Mouse (Mus musculus) G1E (cell line): ENCODE data around the gene Cort. TPM values are rescaled to one million over a fixed set of nuclear protein-coding genes. Genes with fewer than 3 reads are reported as not detected.

Experiments used
- ATAC-seq: 2 replicates; pipeline ENCODE4 v1.8.0; 2016; ENCODE audit warnings: mild to moderate bottlenecking; ENCODE audit not compliant: insufficient number of reproducible peaks, poor library complexity, low FRiP score, severe bottlenecking; ENCODE audit errors: extremely low read depth
- DNase-seq: peaks from one replicate; pipeline ENCODE4 v3.0.0; 2012; ENCODE audit warnings: low spot score
- H3K27me3 ChIP-seq: 2 replicates; pipeline ENCODE4 v1.6.1; 2012; ENCODE audit warnings: mild to moderate bottlenecking, low read length, inconsistent platforms; ENCODE audit not compliant: insufficient read depth
- H3K36me3 ChIP-seq: replicated peaks from 2 replicates; pipeline ENCODE3; 2012; ENCODE audit warnings: mild to moderate bottlenecking, inconsistent platforms
- H3K4me1 ChIP-seq: 2 replicates; pipeline ENCODE4 v1.6.1; 2012; ENCODE audit warnings: low read depth, low read length, inconsistent platforms, mixed read lengths; ENCODE audit not compliant: insufficient read depth
- H3K4me3 ChIP-seq: 2 replicates; pipeline ENCODE4 v1.5.1; 2012; ENCODE audit warnings: low read depth, mild to moderate bottlenecking, inconsistent platforms, low read length, moderate library complexity, mixed read lengths
- H3K9me3 ChIP-seq: replicated peaks from 2 replicates; pipeline ENCODE4 v1.6.1; 2012; ENCODE audit warnings: inconsistent platforms
- CTCF ChIP-seq: IDR thresholded peaks from 2 replicates; pipeline ENCODE4 v1.5.1; 2012; ENCODE audit warnings: low read depth, low read length, inconsistent platforms, mixed read lengths
- GATA1 ChIP-seq: IDR thresholded peaks from 2 replicates; pipeline ENCODE4 v1.6.1; 2012; ENCODE audit warnings: borderline replicate concordance, low read length, inconsistent platforms, mixed read lengths
- GATA2 ChIP-seq: IDR thresholded peaks from 2 replicates; pipeline ENCODE4 v1.6.1; 2012; ENCODE audit warnings: low read depth, low read length, inconsistent platforms, borderline replicate concordance
- POLR2AphosphoS5 ChIP-seq: IDR thresholded peaks from 2 replicates; pipeline ENCODE4 v1.6.1; 2012; ENCODE audit warnings: low read depth, low read length, inconsistent platforms; ENCODE audit not compliant: insufficient replicate concordance
- TAL1 ChIP-seq: conservative IDR thresholded peaks from 2 replicates; pipeline ENCODE4 v1.6.1; 2012; ENCODE audit warnings: low read depth, low read length, inconsistent platforms, mixed read lengths
- polyA plus RNA-seq: library from polyadenylated mRNA; stranded (reverse); fragments of >175 nt; gene quantifications from 2 replicates; pipeline ENCODE4 v1.2.3, GENCODE M21; 2012
- total RNA-seq, 2 experiments: library from RNA; stranded (forward) in 1 of 2; stranded (reverse) in 1 of 2; fragments of 200-1000 nt in 1 of 2; fragments of >200 nt in 1 of 2; fragmentation: Nextera tagmentation in 1 of 2; gene quantifications; 2 replicates each; pipeline ENCODE4 v1.2.3; 2014 to 2017

Cort gene
- total and polyA plus RNA-seq, 3 experiments, result 0.44 to 8.2 (median 1.8) TPM

DNA sequence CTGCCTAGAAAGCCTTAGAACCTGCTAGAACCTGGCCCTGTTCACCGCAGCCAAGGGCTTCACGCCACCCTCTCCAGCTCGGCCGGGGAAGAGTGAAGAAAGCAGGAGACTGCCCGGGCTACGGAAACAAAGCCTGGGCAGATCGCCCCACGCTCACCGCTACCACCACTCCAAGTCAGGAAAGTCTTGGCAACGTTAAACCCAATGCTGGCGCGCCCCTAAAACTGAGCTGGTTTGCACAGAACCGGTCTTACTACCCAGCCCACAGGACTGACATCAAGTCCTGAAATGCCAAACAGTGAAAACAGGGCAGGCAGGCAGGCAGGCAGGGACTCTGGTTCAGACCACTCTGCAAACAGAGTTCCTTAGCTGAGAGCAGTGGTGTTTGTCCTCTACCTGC lies 51.5 kb downstream of the Cort start:
- no peaks in the 10 kb centered on the region for H3K9me3 ChIP-seq
- no peak for ATAC-seq
- H3K4me1 ChIP-seq, result peaks cover 7% of the 10 kb centered on the region; the same call in 1 of the 2 replicates
- H3K4me3 ChIP-seq, result no peak overlapping the region
- H3K36me3 ChIP-seq, result peaks cover 79% of the 10 kb centered on the region
- TF ChIP-seq POLR2AphosphoS5, result no peak
- TF ChIP-seq TAL1, result no peak
- TF ChIP-seq CTCF, result no peak
- no peak for TF ChIP-seq GATA1
- TF ChIP-seq GATA2, result no peak
- H3K27me3 ChIP-seq, result no peaks in the 10 kb centered on the region
- DNase-seq, result no peak

Other genes starting within 250 kb of the Cort start
- 21.1 and 24.9 TPM in 2 replicates for gene Pex14, start 26.9 kb downstream of the Cort start, total RNA-seq (2014; fragmentation: Nextera tagmentation)
- gene Pex14, start 26.9 kb downstream of the Cort start, total RNA-seq (2017), result 13.3 and 17.5 TPM in 2 replicates
- 43.4 and 47.5 TPM in 2 replicates for gene Pex14, start 26.9 kb downstream of the Cort start, polyA plus RNA-seq
- 9.2 and 12.7 TPM in 2 replicates for gene Dffa, start 22.6 kb downstream of the Cort start, total RNA-seq (2014; fragmentation: Nextera tagmentation)
- gene Dffa, start 22.6 kb downstream of the Cort start, total RNA-seq (2017), result 22.5 and 23.1 TPM in 2 replicates
- 9.1 and 12.6 TPM in 2 replicates for gene Dffa, start 22.6 kb downstream of the Cort start, polyA plus RNA-seq
- 7.6 and 7.7 TPM in 2 replicates for gene Cenps, start 10.9 kb upstream of the Cort start, total RNA-seq (2014; fragmentation: Nextera tagmentation)
- gene Cenps, start 10.9 kb upstream of the Cort start, total RNA-seq (2017), result 5.7 and 6.6 TPM in 2 replicates
- 22.3 and 24.6 TPM in 2 replicates for gene Cenps, start 10.9 kb upstream of the Cort start, polyA plus RNA-seq
- gene Pgd, start 40.0 kb upstream of the Cort start, total RNA-seq (2014; fragmentation: Nextera tagmentation), result 50.1 and 53.1 TPM in 2 replicates
- 58.2 and 68.0 TPM in 2 replicates for gene Pgd, start 40.0 kb upstream of the Cort start, total RNA-seq (2017)
- gene Pgd, start 40.0 kb upstream of the Cort start, polyA plus RNA-seq, result 143 and 171 TPM in 2 replicates
- 34.6 and 43.0 TPM in 2 replicates for gene Kif1b, start 180.9 kb upstream of the Cort start, total RNA-seq (2014; fragmentation: Nextera tagmentation)
- 32.7 and 32.9 TPM in 2 replicates for gene Kif1b, start 180.9 kb upstream of the Cort start, total RNA-seq (2017)
- gene Kif1b, start 180.9 kb upstream of the Cort start, polyA plus RNA-seq, result 2.6 and 3.6 TPM in 2 replicates